Mouse (Mus musculus) embryonic facial prominence, embryonic 15.5 days (tissue): ENCODE results near the gene Fhl4. TPM values are rescaled to one million over a fixed set of nuclear protein-coding genes. Genes with fewer than 3 reads are reported as not detected.

ENCODE experiments used
- ATAC-seq: fragments of 200-750 bp; cut with Nextera tagmentation; 2 replicates; pipeline ENCODE4 v1.8.0; 2017; ENCODE audit warnings: low read depth, moderate TSS enrichment; ENCODE audit not compliant: insufficient number of reproducible peaks, low FRiP score, low TSS enrichment
- H3K27ac ChIP-seq: fragments of 300-500 bp; sonication (generic); replicated peaks from 2 replicates; pipeline ENCODE4 v1.5.1; 2015; ENCODE audit warnings: mild to moderate bottlenecking, inconsistent platforms
- H3K27me3 ChIP-seq: fragments of 300-500 bp; sonication (generic); 2 replicates; pipeline ENCODE4 v1.6.1; 2015; ENCODE audit warnings: inconsistent platforms
- H3K36me3 ChIP-seq: fragments of 300-500 bp; sonication (generic); 2 replicates; pipeline ENCODE4 v1.6.1; 2015; ENCODE audit warnings: mild to moderate bottlenecking, inconsistent platforms
- H3K4me1 ChIP-seq: fragments of 300-500 bp; sonication (generic); 2 replicates; pipeline ENCODE4 v1.6.1; 2015; ENCODE audit warnings: inconsistent platforms
- H3K4me2 ChIP-seq: fragments of 300-500 bp; sonication (generic); replicated peaks from 2 replicates; pipeline ENCODE4 v1.6.1; 2015; ENCODE audit warnings: mild to moderate bottlenecking, inconsistent platforms
- H3K4me3 ChIP-seq: fragments of 300-500 bp; sonication (generic); replicated peaks from 2 replicates; pipeline ENCODE4 v1.5.1; 2015; ENCODE audit warnings: mild to moderate bottlenecking, inconsistent platforms
- H3K9ac ChIP-seq: fragments of 300-500 bp; sonication (generic); 2 replicates; pipeline ENCODE4 v1.6.1; 2015; ENCODE audit warnings: inconsistent platforms
- H3K9me3 ChIP-seq: fragments of 300-500 bp; sonication (generic); replicated peaks from 2 replicates; pipeline ENCODE4 v1.6.1; 2016; ENCODE audit warnings: inconsistent platforms
- WGBS: fragments of 180-500 bp; shearing (Covaris S2); methylation state at CpG from one replicate; pipeline ENCODE4 v1.1.7; 2015; 5-methylcytosine and 5-hydroxymethylcytosine counted together
- polyA plus RNA-seq: library from polyadenylated mRNA; unstranded; fragments of >200 nt; fragmentation: Nextera tagmentation; extraction: Ambion mirVana; gene quantifications from 2 replicates; pipeline ENCODE4 v1.2.1, GENCODE M21; 2015

Gene Fhl4
- polyA plus RNA-seq, 1 experiment from 2014 or later: 1.3 TPM

GRCm38 (mm10) chr10:85101841-85102240 is 454 bp downstream of the Fhl4 start:
- H3K4me3 ChIP-seq: peak overlapping the region; percentile 99
- H3K4me1 ChIP-seq: peaks cover 14% of the 10 kb centered on the region
- H3K9me3 ChIP-seq: no peaks in the 10 kb centered on the region
- WGBS: under 1% methylated on average over 10 of the region's 10 CpGs
- H3K27me3 ChIP-seq: no peaks in the 10 kb centered on the region
- peak overlapping the region; percentile 68 for H3K4me2 ChIP-seq
- H3K27ac ChIP-seq: peak overlapping the region; percentile 89
- H3K9ac ChIP-seq: peak overlapping the region; percentile 95
- H3K36me3 ChIP-seq: no peaks in the 10 kb centered on the region
- ATAC-seq: no peak

GRCm38 (mm10) chr10:85071605-85072152 is 30.6 kb downstream of the Fhl4 start:
- Histone ChIP-seq H3K9me3 (no peaks in the 10 kb centered on the region), H3K4me1 (no peaks in the 10 kb centered on the region), H3K36me3 (no peaks in the 10 kb centered on the region), H3K4me3 (no peak overlapping the region), H3K27ac (no peak overlapping the region), H3K9ac (no peak overlapping the region), H3K4me2 (no peak overlapping the region), H3K27me3 (no peaks in the 10 kb centered on the region)
- 58% methylated on average over 4 of the region's 4 CpGs for WGBS
- ATAC-seq: no peak

GRCm38 (mm10) chr10:85054876-85055275 is 47.4 kb downstream of the Fhl4 start:
- Histone ChIP-seq H3K27ac (no peak overlapping the region), H3K27me3 (no peaks in the 10 kb centered on the region), H3K9me3 (no peaks in the 10 kb centered on the region), H3K4me3 (no peak overlapping the region), H3K4me2 (no peak overlapping the region), H3K9ac (no peak overlapping the region), H3K4me1 (no peaks in the 10 kb centered on the region), H3K36me3 (no peaks in the 10 kb centered on the region)
- no peak for ATAC-seq
- WGBS: 88% methylated on average over 2 of the region's 2 CpGs

GRCm38 (mm10) chr10:85052451-85052850 is 49.8 kb downstream of the Fhl4 start:
- Histone ChIP-seq H3K4me3 (no peak overlapping the region), H3K27ac (no peak overlapping the region), H3K27me3 (no peaks in the 10 kb centered on the region), H3K9me3 (no peaks in the 10 kb centered on the region), H3K4me1 (no peaks in the 10 kb centered on the region), H3K36me3 (no peaks in the 10 kb centered on the region), H3K9ac (no peak overlapping the region), H3K4me2 (no peak overlapping the region)
- no peak for ATAC-seq
- WGBS: 41% methylated on average over 4 of the region's 4 CpGs

- no peaks in the 10 kb centered on the region for H3K36me3 ChIP-seq
- no peak overlapping the region for H3K9ac ChIP-seq
- H3K4me1 ChIP-seq: no peaks in the 10 kb centered on the region
- no peak overlapping the region for H3K27ac ChIP-seq
- 46% methylated on average over 4 of the region's 4 CpGs for WGBS
- ATAC-seq: no peak
- no peak overlapping the region for H3K4me3 ChIP-seq
- no peak overlapping the region for H3K4me2 ChIP-seq
- H3K27me3 ChIP-seq: no peaks in the 10 kb centered on the region
- no peaks in the 10 kb centered on the region for H3K9me3 ChIP-seq
Observed at GRCm38 (mm10) chr10:85050668-85051208, 51.6 kb downstream of the Fhl4 start.

- H3K27me3 ChIP-seq: no peaks in the 10 kb centered on the region
- H3K4me2 ChIP-seq: no peak overlapping the region
- peaks cover 4% of the 10 kb centered on the region; the same call in 1 of the 2 replicates for H3K4me1 ChIP-seq
- H3K4me3 ChIP-seq: no peak overlapping the region
- no peaks in the 10 kb centered on the region for H3K9me3 ChIP-seq
- no peak overlapping the region for H3K27ac ChIP-seq
- ATAC-seq: no peak
- no peaks in the 10 kb centered on the region for H3K36me3 ChIP-seq
- 92% methylated on average over 8 of the region's 8 CpGs for WGBS
- H3K9ac ChIP-seq: no peak overlapping the region
Observed at GRCm38 (mm10) chr10:85048008-85048407, 54.3 kb downstream of the Fhl4 start.

- Histone ChIP-seq H3K9ac (no peak overlapping the region), H3K27me3 (no peaks in the 10 kb centered on the region), H3K4me1 (peaks cover 4% of the 10 kb centered on the region; the same call in 1 of the 2 replicates), H3K27ac (no peak overlapping the region), H3K36me3 (no peaks in the 10 kb centered on the region), H3K4me2 (no peak overlapping the region), H3K4me3 (no peak overlapping the region), H3K9me3 (no peaks in the 10 kb centered on the region)
- 33% methylated on average over 5 of the region's 5 CpGs for WGBS
- no peak for ATAC-seq
Observed at GRCm38 (mm10) chr10:85046585-85046984, 55.7 kb downstream of the Fhl4 start.

Other genes with a start within 250 kb of the Fhl4 start
- gene Ric8b, start 184.9 kb downstream of the Fhl4 start, polyA plus RNA-seq: 21.0 and 21.3 TPM in 2 replicates
- gene Tmem263, start 132 bp upstream of the Fhl4 start, polyA plus RNA-seq: 105 and 108 TPM in 2 replicates
- 15.7 and 15.8 TPM in 2 replicates for gene Mterf2, start 25.5 kb upstream of the Fhl4 start, polyA plus RNA-seq
- gene Cry1, start 82.6 kb upstream of the Fhl4 start, polyA plus RNA-seq: 34.6 and 37.7 TPM in 2 replicates